Mouse (Mus musculus) small intestine, adult 10 weeks (tissue): ENCODE results near the gene Gjd2. TPM values are rescaled to one million over a fixed set of nuclear protein-coding genes. Genes with fewer than 3 reads are reported as not detected.

Experiments
- polyA plus RNA-seq: library from polyadenylated mRNA; stranded (reverse); fragments of 350-450 nt; fragmentation: Illumina TruSeq; extraction: RNeasy Lipid Tissue Mini Kit (QIAGEN cat#74804); gene quantifications from one replicate; pipeline ENCODE4 v1.2.3, GENCODE M21; 2014; ENCODE audit warnings: low replicate concordance

Gene Gjd2
- polyA plus RNA-seq: 0.26 TPM

DNA sequence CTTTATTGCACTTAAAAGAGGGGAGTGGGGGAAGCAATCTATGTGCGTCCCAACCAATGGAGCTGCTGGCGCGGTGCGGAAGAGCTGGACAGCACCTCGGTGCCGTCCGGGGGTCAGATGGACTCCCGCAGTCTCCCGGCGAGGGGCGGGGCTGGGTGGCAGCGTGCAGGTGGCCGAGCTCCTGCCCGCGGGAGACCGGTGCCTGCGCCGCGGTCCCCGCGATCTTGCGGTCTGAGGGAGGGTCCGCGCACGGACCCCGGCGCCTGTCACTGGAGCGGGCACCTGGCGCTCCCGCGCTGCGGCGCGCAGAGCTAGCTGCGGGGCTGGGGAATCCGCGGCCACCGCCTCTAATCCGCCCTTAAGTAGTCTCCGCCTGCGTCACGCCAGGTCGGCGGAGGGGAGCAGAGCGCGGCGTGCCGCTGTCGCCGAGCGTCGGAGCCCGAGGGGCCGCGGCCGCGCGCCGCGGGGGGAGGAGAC lies at the start of gene Gjd2:
TSS of gene Gjd2 (minus strand) at position 325 of the 477 bp plus-strand sequence.

DNA sequence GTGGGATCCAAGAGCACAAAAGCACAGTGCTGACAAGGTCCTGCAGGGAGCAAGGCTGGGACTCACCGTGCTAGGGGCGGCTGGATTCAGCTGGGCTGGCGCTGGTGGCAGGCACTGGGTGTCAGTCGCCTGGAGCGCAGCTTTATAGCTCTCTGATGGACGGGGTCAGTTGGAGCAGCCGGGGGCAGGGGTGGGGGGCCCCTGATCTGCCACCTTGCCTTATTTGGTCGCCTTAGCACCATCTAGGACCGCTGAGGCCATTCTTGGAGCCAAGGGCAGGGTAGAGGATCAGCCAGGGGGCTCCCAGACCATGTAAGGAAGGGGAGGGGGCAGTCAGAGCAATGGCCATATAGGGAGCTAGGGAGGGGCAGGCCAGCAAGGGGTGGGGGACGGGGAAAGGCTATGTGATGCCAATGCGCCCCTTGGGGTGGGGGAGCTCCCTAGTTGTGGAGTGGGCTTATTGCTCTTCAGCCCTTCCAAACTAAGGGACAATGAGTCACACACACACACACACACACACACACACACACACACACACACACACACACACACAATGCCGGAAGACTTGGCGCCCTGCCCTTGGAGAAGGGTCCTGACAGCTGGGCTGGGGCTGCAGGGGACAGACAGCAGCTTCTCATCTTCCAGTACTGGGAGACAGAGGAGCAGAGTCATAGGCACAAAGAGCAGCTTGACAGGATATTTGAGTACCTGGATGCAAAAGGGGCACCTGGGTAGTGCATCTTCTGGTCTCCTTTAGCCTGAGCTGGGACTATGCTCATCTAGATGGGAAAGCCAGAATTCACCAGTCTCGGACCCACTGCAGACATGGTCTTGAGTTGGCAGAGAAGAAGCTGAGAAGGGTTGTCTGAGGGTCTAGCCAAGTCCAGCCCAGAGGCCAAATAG lies 39.5 kb upstream of the Gjd2 start, which contains the start of gene Actc1:
TSS of gene Actc1 (minus strand) at position 853 of the 903 bp plus-strand sequence.

Other genes with a start within 250 kb of the Gjd2 start
- gene Scg5, start 184.5 kb downstream of the Gjd2 start, polyA plus RNA-seq: 9.2 TPM
- 37.9 TPM for gene Arhgap11a, start 165.0 kb downstream of the Gjd2 start, polyA plus RNA-seq
- not detected for gene Actc1, start 39.9 kb upstream of the Gjd2 start, polyA plus RNA-seq
- gene Aqr, start 173.4 kb upstream of the Gjd2 start, polyA plus RNA-seq: 21.2 TPM
- gene Zfp770, start 187.8 kb upstream of the Gjd2 start, polyA plus RNA-seq: 18.0 TPM